Mouse (Mus musculus) effector memory CD4-positive, alpha-beta T cell, adult 5 months (primary cell): ENCODE data around the gene Mosmo. TPM values are rescaled to one million over a fixed set of nuclear protein-coding genes. Genes with fewer than 3 reads are reported as not detected.

Source experiments
- polyA plus RNA-seq: library from polyadenylated mRNA; unstranded; fragments of 100-300 nt; shearing (Covaris generic); gene quantifications from one replicate; pipeline ENCODE4 v1.2.1, GENCODE M21; 2017

The Mosmo gene
- 17.2 TPM for polyA plus RNA-seq

DNA sequence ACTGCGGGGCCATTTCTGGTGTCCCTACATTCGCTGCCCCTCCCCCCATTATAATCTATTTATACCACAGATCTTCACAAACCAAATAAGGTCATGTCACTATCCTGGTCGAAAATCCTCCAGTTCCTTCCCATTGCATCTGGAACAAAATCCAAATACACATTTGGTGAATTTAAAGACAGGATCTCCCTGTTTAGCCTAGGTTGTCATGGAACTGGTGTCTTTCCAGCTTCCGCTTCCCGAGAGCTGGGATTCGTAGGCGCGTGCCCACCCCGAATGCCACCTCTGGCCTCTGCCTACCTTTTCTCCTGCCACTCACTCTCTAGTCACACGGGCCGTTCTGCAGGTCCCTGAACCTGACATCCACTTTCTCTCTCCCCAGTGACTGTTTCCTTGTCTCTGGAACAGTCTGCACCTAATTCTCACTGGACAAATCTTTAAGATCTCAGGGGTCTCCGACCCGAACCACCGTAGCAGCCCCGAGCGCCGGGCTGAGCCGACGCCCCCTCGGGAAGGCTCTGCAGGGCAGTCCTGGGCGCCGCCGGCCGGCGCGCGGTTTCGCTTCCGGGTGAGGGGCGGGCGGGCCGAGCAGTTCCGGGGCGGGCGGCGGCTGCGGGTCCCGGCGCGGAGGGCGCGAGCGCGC is at the start of gene Mosmo:
Gene Mosmo, plus strand, starts transcription at position 618 of the 643 bp plus-strand sequence.

DNA sequence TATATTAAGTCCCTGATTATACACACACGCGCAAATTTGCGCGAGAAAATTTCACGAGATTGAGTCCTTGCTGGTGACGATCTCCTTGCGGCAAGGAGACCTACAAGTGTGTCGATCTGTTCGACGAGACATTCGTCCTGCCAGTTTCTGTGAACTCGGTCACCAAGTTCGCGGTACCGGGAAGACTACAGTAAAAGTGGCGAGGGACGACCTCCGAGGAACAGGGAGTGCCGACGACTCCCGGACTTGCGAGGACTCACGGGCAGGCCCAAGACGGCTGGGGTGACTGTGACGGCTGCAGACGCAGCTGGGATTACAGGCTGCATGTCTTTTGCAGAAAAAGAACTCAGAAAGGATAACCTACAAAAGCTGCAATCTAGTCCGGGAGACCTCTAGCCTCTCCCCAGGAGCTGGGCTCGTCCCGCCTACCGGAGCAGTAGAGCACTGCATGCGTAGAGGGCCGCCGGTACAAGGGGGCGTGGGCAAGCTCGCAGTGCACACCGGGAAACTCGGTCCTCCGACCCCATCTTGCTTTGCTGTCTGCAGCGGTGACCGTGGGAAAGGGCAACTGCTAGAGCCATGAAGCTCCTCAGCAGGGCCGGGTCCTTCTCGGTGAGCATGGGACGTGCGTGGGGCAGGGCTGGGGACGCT is 42.6 kb upstream of the Mosmo start, which contains the start of gene Uqcrc2:
Gene Uqcrc2, plus strand, starts transcription at position 466 of the 651 bp plus-strand sequence.

DNA sequence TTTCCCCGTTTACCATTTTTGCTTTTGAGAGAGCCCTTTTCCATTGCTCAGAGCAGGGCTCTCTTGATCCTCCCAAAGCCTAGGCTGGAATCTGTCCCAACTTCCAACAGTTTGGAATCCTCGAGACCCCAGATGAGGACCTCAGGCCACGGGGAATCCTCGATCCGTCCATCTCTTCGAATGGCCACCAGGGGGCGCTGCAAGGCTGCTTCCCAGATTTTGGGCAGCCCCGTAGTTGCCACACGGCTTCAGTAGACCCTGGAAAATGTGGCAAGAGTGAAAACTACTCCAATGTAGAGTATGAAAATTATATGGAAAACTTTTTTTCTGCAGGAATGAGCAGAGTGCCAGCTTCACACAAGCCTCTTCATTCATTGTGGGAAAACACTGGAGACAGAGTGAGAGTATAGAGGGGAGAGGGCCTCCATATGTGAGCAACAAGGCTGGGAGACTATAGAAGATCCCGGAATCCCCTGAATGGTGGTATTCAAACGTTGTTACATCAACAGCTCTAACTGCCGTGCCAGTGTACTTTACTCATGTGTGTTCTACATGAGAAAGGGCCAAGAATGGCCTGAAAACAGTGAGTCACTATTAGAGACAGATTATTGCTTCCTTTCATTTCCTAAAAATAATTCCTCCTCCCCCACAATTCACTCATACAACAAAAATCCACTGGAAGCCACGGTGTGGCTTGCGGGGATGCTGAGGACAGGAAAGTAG is 7.1 kb upstream of the Mosmo start, which contains the start of gene Pdzd9:
Gene Pdzd9, minus strand, starts transcription at position 191 of the 723 bp plus-strand sequence.

DNA sequence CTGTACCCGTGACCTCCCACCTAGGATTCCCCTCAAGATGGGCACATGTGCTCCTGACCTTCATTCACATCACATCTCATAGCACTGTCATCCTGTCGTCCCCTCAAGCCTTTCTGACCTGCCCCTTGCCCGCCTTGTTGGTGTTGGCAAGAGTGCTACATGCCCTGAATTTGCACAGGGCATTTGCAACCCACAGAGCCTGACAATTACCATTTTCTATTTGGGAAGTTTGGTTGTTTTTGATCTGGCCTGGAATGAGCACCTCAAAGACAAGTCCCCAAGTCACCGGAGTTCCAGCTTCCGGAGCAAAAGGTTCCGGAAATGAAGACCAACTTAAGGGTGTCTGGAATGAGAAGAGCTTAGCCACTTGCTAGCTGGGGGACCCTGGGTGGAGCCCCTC is 61.6 kb downstream of the Mosmo start, which contains the start of gene Vwa3a:
Gene Vwa3a, plus strand, starts transcription at position 301 of the 400 bp plus-strand sequence.

Other genes starting within 250 kb of the Mosmo start
- gene Uqcrc2, start 42.4 kb upstream of the Mosmo start, polyA plus RNA-seq = 98.0 TPM
- gene Pdzd9, start 7.3 kb upstream of the Mosmo start, polyA plus RNA-seq = 0.29 TPM
- gene Vwa3a, start 61.7 kb downstream of the Mosmo start, polyA plus RNA-seq = not detected
- not detected for gene Gm5737, start 134.7 kb downstream of the Mosmo start, polyA plus RNA-seq
- gene Eef2k, start 165.2 kb downstream of the Mosmo start, polyA plus RNA-seq = 2.0 TPM
- 18.9 TPM for gene Polr3e, start 240.1 kb downstream of the Mosmo start, polyA plus RNA-seq